Mouse (Mus musculus) lung, embryonic 16.5 days (tissue): ENCODE data around the gene Dock8. TPM values are rescaled to one million over a fixed set of nuclear protein-coding genes. Genes with fewer than 3 reads are reported as not detected.

Experiments
- ATAC-seq: fragments of 200-750 bp; cut with Nextera tagmentation; 2 replicates; pipeline ENCODE4 v1.8.0; 2017; ENCODE audit warnings: low read depth, mild to moderate bottlenecking, moderate library complexity
- H3K27ac ChIP-seq: fragments of 300-500 bp; sonication (generic); 2 replicates; pipeline ENCODE4 v1.5.1; 2014; ENCODE audit warnings: mild to moderate bottlenecking, control low read depth, low read length
- H3K27me3 ChIP-seq: fragments of 300-500 bp; sonication (generic); 2 replicates; pipeline ENCODE4 v1.6.1; 2014; ENCODE audit warnings: low read depth, low read length, mixed read lengths; ENCODE audit not compliant: control insufficient read depth, insufficient read depth
- H3K36me3 ChIP-seq: fragments of 300-500 bp; sonication (generic); 2 replicates; pipeline ENCODE4 v1.6.1; 2014; ENCODE audit warnings: low read length; ENCODE audit not compliant: control insufficient read depth, insufficient read depth
- H3K4me1 ChIP-seq: fragments of 300-500 bp; sonication (generic); replicated peaks from 2 replicates; pipeline ENCODE4 v1.6.1; 2014; ENCODE audit warnings: low read length, mixed read lengths; ENCODE audit not compliant: control insufficient read depth, insufficient read depth
- H3K4me2 ChIP-seq: fragments of 300-500 bp; sonication (generic); 2 replicates; pipeline ENCODE4 v1.6.1; 2014; ENCODE audit warnings: low read depth, low read length, control low read depth
- H3K4me3 ChIP-seq: fragments of 300-500 bp; sonication (generic); 2 replicates; pipeline ENCODE4 v1.5.1; 2014; ENCODE audit warnings: mild to moderate bottlenecking, low read length, control low read depth
- H3K9ac ChIP-seq: fragments of 300-500 bp; sonication (generic); 2 replicates; pipeline ENCODE4 v1.6.1; 2014; ENCODE audit warnings: low read length, control low read depth
- H3K9me3 ChIP-seq: fragments of 300-500 bp; sonication (generic); 2 replicates; pipeline ENCODE4 v1.6.1; 2016; ENCODE audit warnings: low read length; ENCODE audit not compliant: control insufficient read depth
- WGBS: fragments of 180-500 bp; shearing (Covaris S2); extraction: QIAGEN DNeasy Blood & Tissue Kit; methylation state at CpG from one replicate; pipeline ENCODE4 v1.1.7; 2014; 5-methylcytosine and 5-hydroxymethylcytosine counted together
- polyA plus RNA-seq: library from polyadenylated mRNA; unstranded; fragments of >200 nt; fragmentation: Nextera tagmentation; extraction: Ambion mirVana; gene quantifications from 2 replicates; pipeline ENCODE4 v1.2.1, GENCODE M21; 2015

Gene Dock8
- polyA plus RNA-seq, 1 experiment from 2014 or later = 3.9 TPM

GRCm38 (mm10) chr19:24994900-24995299 is 4.4 kb upstream of the Dock8 start:
- no peak overlapping the region for H3K4me2 ChIP-seq
- no peak overlapping the region for H3K4me3 ChIP-seq
- WGBS = 10% methylated on average over 8 of the region's 8 CpGs
- no peak overlapping the region for H3K27ac ChIP-seq
- peaks cover 5% of the 10 kb centered on the region for H3K4me1 ChIP-seq
- peak; percentile 39 for ATAC-seq
- H3K27me3 ChIP-seq = peaks cover 5% of the 10 kb centered on the region; the same call in 1 of the 2 replicates
- no peaks in the 10 kb centered on the region for H3K36me3 ChIP-seq
- H3K9me3 ChIP-seq = no peaks in the 10 kb centered on the region
- no peak overlapping the region for H3K9ac ChIP-seq

DNA sequence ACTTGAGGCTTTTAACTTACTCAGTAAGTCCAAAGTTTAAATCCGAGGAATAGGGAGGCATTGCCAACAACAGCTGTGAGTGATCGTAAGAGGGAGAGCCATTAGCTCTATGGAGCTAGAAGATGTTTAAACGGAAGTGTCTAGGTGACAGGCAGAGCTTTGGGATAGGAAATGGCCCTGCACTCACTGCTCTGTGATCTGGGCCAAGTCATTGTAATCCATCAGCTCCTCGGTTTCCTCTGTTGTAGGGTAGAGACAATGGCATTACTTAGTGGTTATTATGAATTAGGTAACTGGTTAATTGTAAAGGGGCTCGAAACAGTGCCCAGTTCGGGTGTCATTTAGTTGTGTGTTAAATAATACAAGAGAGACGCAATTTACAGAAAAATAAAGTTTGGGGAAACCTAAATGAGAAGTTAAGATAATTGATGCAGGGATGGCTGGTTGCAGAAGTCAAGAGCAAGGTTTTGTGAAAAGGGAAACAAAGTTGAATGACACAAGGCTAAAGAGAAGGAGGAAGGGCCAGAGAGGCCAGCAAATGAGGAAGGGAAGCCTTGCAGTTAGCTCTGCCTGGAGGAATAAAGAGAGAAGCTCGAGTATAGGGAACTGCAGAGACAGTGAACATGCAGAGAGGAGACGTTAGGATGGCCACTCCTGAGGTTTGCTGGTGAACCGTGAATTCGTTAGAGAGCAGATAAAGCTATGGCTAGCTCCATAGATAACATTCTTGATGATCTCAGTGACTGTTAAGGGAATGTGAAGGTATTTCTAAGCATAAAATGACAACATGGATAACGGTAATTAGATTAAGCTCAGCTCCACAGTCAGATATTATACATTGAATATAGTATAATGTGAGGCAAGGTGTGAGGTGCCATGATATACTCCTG is 2.3 kb upstream of the Dock8 start:
- peaks cover 15% of the 10 kb centered on the region for H3K27me3 ChIP-seq
- peaks cover 9% of the 10 kb centered on the region for H3K4me1 ChIP-seq
- WGBS = 58% methylated on average over 12 of the region's 12 CpGs
- no peak for ATAC-seq
- no peak overlapping the region for H3K9ac ChIP-seq
- no peak overlapping the region for H3K4me2 ChIP-seq
- no peak overlapping the region for H3K4me3 ChIP-seq
- H3K9me3 ChIP-seq = no peaks in the 10 kb centered on the region
- no peak overlapping the region for H3K27ac ChIP-seq
- H3K36me3 ChIP-seq = no peaks in the 10 kb centered on the region

DNA sequence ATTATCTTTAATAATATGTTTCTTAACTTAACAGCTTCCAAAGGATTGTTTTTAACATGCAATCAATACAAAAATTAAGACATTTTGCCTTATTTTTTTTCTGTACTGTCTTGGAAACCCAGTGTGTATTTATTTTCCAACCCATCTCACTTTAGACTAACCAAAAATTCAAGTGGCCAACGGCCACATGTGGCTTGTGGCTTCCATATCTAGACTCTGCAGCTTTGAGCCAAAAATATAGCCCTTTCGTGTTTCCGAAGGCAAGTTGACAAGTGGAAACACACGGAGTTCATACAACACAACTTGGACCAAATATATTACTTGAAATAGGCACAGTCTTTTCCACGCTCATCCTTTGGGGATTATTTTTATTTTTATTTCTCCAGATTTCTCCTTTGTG is 773 bp upstream of the Dock8 start:
- H3K4me1 ChIP-seq = peaks cover 11% of the 10 kb centered on the region
- ATAC-seq = no peak
- no peaks in the 10 kb centered on the region for H3K36me3 ChIP-seq
- H3K4me3 ChIP-seq = no peak overlapping the region; the same call in 1 of the 2 replicates
- H3K4me2 ChIP-seq = peak overlapping the region; percentile 94; the same call in 1 of the 2 replicates
- 67% methylated on average over 5 of the region's 5 CpGs for WGBS
- no peak overlapping the region for H3K9ac ChIP-seq
- H3K27me3 ChIP-seq = peaks cover 15% of the 10 kb centered on the region
- no peak overlapping the region for H3K27ac ChIP-seq
- no peaks in the 10 kb centered on the region for H3K9me3 ChIP-seq

GRCm38 (mm10) chr19:25000153-25000552 is 819 bp downstream of the Dock8 start:
- H3K9ac ChIP-seq = peak overlapping the region; percentile 65
- peaks cover 19% of the 10 kb centered on the region for H3K4me1 ChIP-seq
- H3K27me3 ChIP-seq = peaks cover 15% of the 10 kb centered on the region
- peak overlapping the region; percentile 94 for H3K4me2 ChIP-seq
- no peaks in the 10 kb centered on the region for H3K36me3 ChIP-seq
- WGBS = 10% methylated on average over 9 of the region's 9 CpGs
- no peaks in the 10 kb centered on the region for H3K9me3 ChIP-seq
- peak overlapping the region; percentile 72 for H3K4me3 ChIP-seq
- no peak overlapping the region for H3K27ac ChIP-seq
- no peak for ATAC-seq

GRCm38 (mm10) chr19:25002032-25002431 is 2.7 kb downstream of the Dock8 start:
- Histone ChIP-seq H3K4me3 (no peak overlapping the region), H3K4me1 (peaks cover 19% of the 10 kb centered on the region), H3K36me3 (no peaks in the 10 kb centered on the region), H3K27ac (no peak overlapping the region), H3K9ac (no peak overlapping the region), H3K4me2 (no peak overlapping the region), H3K27me3 (peaks cover 15% of the 10 kb centered on the region), H3K9me3 (no peaks in the 10 kb centered on the region)
- WGBS = 75% methylated on average over 6 of the region's 6 CpGs
- no peak for ATAC-seq

DNA sequence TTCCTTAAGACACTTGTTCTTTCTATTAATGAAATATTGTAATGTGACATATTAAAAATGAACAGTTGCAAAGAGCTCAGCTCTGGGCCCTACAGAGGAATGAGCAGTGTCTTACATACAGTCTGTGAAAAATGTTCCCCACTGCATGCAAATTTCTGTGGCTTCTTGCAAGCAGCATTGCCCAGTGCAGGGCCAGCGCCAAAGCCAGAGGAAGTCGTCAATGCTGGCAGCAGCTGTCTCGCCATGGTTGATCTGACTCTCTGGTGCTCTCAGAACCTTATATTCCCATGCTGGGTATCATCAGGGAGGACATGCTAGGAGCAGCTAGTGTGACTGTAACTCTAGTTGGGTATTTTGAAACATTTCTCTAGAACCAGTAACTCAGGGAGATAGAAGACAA is 3.5 kb downstream of the Dock8 start:
- Histone ChIP-seq H3K27me3 (peaks cover 15% of the 10 kb centered on the region), H3K4me3 (no peak overlapping the region), H3K4me1 (peaks cover 19% of the 10 kb centered on the region), H3K36me3 (no peaks in the 10 kb centered on the region), H3K27ac (no peak overlapping the region), H3K9ac (no peak overlapping the region), H3K4me2 (no peak overlapping the region), H3K9me3 (no peaks in the 10 kb centered on the region)
- WGBS = 82% methylated on average over 3 of the region's 3 CpGs
- no peak for ATAC-seq

- ATAC-seq = no peak; the same call in 1 of the 2 replicates
- no peaks in the 10 kb centered on the region for H3K36me3 ChIP-seq
- no peaks in the 10 kb centered on the region for H3K9me3 ChIP-seq
- H3K4me1 ChIP-seq = peaks cover 19% of the 10 kb centered on the region
- H3K4me2 ChIP-seq = peak overlapping the region; percentile 25; the same call in 1 of the 2 replicates
- H3K9ac ChIP-seq = no peak overlapping the region
- WGBS = 21% methylated on average over 4 of the region's 4 CpGs
- H3K27me3 ChIP-seq = peaks cover 12% of the 10 kb centered on the region
- no peak overlapping the region for H3K27ac ChIP-seq
- H3K4me3 ChIP-seq = no peak overlapping the region
These were observed 4.5 kb downstream of the Dock8 start for GRCm38 (mm10) chr19:25003810-25004209.

- Histone ChIP-seq H3K4me2 (no peak overlapping the region), H3K4me3 (no peak overlapping the region), H3K27ac (no peak overlapping the region), H3K4me1 (peaks cover 10% of the 10 kb centered on the region), H3K36me3 (no peaks in the 10 kb centered on the region), H3K27me3 (no peaks in the 10 kb centered on the region), H3K9ac (no peak overlapping the region), H3K9me3 (no peaks in the 10 kb centered on the region)
- ATAC-seq = no peak
- 79% methylated on average over 1 of the region's 1 CpGs for WGBS
These were observed 7.4 kb downstream of the Dock8 start for GRCm38 (mm10) chr19:25006686-25007085.

DNA sequence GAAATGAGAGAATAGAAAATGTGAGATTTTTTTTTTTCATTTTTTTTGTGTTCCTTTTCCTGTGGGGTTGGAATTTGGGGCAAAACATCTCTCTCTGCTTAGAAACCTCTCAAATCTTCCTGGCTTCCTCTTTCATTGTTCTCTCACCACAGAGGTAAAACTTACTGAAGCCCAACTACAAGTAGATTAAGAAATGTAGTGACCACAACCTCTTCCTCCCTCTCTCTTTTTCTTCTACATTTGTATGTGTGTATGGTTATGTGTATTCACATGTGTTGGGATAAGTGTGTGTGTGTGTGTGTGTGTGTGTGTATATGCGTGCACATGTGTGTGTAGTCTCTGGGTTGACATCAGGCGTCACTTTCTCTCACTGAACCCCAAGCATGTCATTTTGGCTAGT is 9.2 kb downstream of the Dock8 start:
- no peak overlapping the region for H3K4me2 ChIP-seq
- no peak for ATAC-seq
- 86% methylated on average over 2 of the region's 2 CpGs for WGBS

More for the DNA sequence above, 9.2 kb downstream of the Dock8 start:
- peaks cover 8% of the 10 kb centered on the region for H3K4me1 ChIP-seq
- H3K36me3 ChIP-seq = no peaks in the 10 kb centered on the region
- no peaks in the 10 kb centered on the region for H3K9me3 ChIP-seq
- no peak overlapping the region for H3K4me3 ChIP-seq
- H3K27ac ChIP-seq = no peak overlapping the region
- H3K9ac ChIP-seq = no peak overlapping the region
- no peaks in the 10 kb centered on the region for H3K27me3 ChIP-seq
